Mouse (Mus musculus) cerebellum, postnatal 14 days (tissue): ENCODE measurements around the gene Cyb561.
A peak's percentile ranks its signal among the peaks of the same experiment; 100 is the strongest.

ENCODE experiments used
- DNase-seq, 2 experiments: peaks; one replicate each; pipeline ENCODE4 v3.0.0; 2021; ENCODE audit warnings: mixed read lengths in 2 of 2

Cyb561 gene

DNA sequence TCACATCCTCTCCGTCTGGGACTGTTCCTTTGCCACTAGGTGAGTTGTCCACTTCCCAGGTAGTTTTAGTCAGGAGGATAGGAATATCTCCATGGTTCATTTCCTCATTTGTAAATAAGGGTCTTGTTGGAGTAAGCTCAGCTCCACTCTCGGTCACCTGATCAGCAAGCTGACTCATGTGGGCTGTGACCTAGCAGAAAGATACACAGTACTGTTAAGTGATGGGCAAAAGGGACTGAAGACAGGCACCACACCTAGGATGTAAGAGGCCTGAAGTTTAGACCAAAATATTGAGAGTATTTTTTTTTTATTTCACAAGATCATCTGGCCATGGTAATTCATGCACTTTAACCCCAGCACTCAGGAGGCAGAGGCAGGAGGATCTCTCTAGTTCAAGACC is 32.3 kb downstream of the Cyb561 start:
- no peak for DNase-seq

- peak; percentile 56 to 62 for DNase-seq
Observed at GRCm38 (mm10) chr11:105920098-105920785, 32.9 kb downstream of the Cyb561 start.

GRCm38 (mm10) chr11:105913580-105913979 is 39.6 kb downstream of the Cyb561 start:
- DNase-seq: no peak

DNA sequence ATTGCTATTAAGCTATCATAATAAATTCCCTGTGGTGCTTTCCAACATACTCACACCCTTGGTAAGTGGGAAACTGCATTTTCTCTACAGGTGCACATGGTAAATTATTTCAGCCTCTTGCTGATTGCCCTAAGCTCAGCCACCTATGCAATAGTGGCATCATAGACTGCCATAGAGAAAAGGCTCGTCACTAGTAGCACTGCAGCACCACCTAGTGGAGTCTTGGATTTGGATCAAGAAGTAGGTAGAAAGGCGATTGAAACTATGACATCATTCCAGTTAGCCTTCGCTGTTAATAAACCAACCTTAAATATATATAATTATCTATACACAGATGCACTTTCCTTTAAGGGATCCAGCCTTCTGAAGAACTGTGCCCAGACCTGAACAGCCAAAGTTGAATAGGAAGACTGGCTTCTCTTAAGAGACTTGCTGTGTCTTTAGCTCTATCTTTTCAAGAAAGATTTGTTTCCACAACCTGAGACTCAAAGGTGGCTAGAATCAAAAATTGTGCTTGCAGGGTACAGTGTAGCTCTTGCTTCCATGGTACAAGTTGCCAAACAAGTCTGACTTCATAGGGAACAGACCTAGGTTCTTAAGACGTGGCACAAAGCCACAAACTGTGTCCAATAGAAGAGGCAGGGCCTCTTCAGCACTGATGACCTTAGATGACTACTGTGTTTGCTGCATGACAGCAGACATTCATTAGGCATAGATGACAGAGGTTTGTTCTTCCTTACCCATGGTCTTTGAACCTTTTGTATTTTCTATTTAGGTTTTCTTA is 41.4 kb downstream of the Cyb561 start:
- DNase-seq: peak; percentile 90 to 92

DNA sequence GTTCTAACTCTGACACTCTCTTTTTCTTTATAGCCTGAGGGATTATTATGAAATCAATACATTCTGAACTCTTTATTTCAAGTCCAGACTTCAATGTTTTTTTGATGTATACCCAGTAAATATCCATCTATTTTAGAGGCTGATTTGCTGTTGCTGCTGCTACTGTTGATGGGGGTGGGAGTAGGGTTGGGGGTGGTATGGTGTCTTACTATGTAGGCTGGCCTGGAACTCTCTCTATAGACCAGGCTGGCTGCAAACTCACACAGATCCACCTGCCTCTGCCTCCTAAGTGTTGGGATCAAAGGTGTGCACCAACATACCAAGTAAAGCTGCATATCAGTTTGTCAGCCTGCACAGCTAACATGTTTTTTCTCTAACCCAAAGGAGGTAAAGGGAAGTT is 42.0 kb downstream of the Cyb561 start:
- no peak for DNase-seq

DNA sequence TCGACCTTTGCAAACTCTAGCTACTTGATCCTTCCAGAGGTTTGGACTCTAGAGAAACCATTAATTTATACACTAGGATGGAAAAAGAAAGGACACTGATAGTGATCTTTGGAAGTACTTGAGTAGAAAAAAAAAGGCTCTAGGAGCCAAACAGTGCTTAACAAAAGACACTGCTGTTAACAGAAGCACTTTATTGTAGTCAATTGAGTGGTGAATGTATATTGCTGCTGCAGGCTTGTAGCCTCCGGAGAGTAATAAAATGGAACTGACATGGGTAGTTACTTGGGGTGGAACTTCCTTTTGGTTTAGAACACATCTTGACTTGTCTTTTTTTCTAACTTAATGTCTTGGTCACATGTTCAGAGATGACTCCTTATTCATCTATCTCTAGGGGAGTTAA is 43.5 kb downstream of the Cyb561 start:
- no peak for DNase-seq

DNA sequence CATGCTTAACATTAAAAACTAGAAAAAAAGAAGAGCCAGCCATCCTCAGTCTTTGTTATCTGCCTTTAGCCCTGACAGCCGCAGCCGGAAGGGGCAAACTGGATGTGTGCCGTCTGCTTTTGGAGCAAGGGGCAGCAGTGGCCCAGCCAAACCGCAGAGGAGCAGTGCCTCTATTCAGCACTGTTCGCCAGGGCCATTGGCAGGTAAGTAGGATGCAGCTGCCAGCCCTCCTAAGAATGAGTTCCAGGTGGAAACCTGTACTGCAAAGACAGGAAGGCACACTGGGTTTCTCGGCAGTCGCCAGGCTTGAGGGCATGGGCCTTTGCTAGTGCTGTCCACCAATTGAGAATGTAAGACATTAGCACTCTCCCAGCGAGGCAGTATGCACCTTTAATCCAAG is 44.2 kb downstream of the Cyb561 start:
- peak; percentile 56 to 66 for DNase-seq

- no peak for DNase-seq
Observed at GRCm38 (mm10) chr11:105907381-105907780, 45.8 kb downstream of the Cyb561 start.

DNA sequence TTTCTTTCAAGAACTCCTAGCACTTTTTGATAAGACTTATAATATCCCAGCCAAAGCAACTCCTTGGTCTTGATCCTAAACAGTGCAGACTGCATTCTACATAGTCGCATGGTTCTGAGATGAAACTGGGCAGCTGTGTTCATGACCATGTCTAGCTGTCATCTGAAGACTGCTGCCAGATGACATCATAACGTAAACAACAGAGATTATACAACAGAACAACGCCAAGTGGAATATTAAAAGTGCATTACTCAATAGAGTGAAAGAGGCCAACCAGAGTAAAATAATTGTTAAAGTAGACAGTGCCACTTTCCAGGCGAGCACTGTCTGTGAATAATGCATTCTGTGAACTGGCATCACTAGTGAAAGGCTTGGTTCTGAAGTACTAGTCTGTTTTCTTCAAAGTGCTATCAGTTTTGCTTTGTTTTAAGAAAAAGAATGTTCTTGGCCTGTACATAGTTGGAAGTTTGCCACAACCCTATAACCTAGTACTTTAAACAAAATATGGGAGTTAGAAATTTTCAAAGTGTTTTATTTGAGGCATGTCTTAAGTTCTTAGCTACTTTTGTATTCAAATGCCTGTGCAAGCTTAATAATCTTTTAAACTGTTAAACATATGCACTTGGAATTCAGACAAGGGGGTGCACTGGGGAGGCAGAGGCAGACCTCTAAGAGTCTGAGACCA is 47.5 kb downstream of the Cyb561 start:
- no peak for DNase-seq

DNA sequence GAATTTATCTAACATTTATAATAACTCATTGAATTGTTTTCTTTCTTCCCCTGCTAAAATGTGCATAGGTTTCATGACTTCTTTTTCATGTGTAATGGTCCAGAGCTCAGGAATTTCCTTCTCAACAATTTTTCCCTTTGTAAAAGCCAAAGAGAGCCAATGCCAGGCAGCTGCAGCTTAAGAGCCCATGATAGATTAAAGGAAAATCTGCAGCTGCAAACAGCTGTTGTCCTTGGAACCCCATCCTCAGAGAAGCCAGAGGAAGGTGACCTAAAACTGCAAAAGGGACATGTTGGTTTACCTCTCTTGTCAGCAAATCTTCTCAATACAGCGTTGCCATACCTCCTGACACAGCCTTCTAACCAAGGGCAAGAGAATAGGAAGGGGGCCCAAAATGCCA is 50.2 kb downstream of the Cyb561 start:
- DNase-seq: no peak

GRCm38 (mm10) chr11:105901501-105901900 is 51.6 kb downstream of the Cyb561 start:
- DNase-seq: no peak

- no peak for DNase-seq
Observed at GRCm38 (mm10) chr11:105899151-105899550, 54.0 kb downstream of the Cyb561 start.

GRCm38 (mm10) chr11:105887281-105887680 is 65.9 kb downstream of the Cyb561 start:
- no peak for DNase-seq

DNA sequence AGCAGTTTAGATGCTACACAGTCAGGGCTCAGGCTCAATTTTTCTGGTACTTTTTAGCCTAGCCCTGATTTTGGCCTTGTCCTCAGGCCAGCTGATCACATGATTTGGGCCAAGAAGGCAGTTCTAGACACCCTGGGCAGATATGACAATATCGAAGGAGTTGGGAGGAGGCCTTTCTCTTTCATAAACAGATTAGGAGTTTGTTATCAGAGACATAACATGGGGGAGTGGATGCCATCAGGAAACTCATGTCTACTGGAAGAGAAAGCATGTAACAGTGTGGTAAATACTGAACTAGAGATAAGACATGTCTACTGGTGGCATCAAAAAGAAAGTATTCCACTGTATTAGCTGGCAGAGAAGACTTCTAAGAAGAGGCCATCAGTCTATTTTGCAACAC is 67.6 kb downstream of the Cyb561 start:
- DNase-seq: no peak
